Mouse (Mus musculus): ENCODE measurements around the gene Crocc.

- TF ChIP-seq CTCF (IDR thresholded peaks at IDR 0.05; ENCODE audit: borderline replicate concordance, extremely low read depth, insufficient read depth, insufficient read length), result peak; percentile 99
- peak; percentile 96 for TF ChIP-seq POLR2A (IDR thresholded peaks at IDR 0.05; ENCODE audit: borderline replicate concordance, extremely low read depth, insufficient read depth, insufficient read length, poor library complexity, severe bottlenecking)
These were observed at the start of gene Crocc for GRCm38 (mm10) chr4:141060426-141061301.

All from brain, embryonic 14.5 days (tissue).